11 mouse cellular contexts compared by ENCODE assay signal in the genomic region with DNA sequence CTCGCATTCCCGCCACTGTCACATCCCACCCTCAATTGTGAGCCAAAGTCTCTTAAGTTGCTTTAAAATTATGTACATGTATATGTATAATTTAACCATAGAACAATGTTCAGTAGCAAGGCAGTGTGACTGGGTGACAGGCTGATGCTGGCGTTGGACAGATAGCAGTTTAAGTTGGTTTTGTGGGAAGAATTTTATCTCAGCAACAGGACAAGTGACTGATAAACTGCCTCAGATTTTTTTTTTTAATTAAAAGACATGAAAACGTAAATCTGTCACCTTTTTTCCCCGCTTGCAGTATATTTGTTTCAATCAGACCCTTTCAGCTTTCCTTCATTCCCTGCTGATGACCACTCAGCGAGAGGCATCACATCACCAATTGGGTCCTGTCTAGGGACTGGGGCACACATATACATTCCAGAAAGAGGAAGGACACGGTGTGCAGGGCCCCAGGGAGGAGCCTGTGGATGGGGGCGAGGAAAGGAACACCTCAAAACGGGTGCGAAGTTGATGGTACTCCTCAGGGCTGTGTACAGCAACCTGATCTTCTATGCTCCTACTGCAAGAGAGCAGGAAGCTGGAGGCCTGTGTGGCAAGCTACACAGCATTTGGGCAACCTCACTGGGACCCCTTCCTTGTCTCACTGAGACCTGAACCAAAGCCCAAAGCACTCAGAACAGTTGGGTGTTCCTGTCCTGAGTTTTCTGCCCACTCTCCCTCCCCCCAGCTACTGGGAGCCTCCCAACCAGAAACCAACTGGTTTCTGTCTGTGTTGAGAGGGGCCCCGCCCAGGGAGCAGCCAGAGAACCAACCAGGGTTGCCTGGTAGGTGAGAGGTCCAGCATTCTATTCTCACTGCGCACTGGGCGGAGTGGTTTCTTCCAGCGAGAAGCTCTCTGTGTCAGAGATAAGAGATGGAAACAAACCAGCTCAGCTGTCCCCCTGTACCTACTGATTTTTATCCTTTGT. TPM values are rescaled to one million over a fixed set of nuclear protein-coding genes. Genes with fewer than 3 reads are reported as not detected.
DNase-seq lines count a peak whose midpoint lies in the region; ATAC-seq and TF ChIP-seq lines count a peak whose summit lies in the region.
"Had no signal": no experiment of that assay in that cellular context is flagged by ENCODE, and none has a peak within 500 bp of the region (broad histone marks: within the 10 kb centered on the region; RNA-seq: fewer than 3 reads in every experiment).

No protein-coding gene starts in this region.

- 47% methylated on average over 14 of the region's 14 CpGs for WGBS in heart, embryonic 14.5 days
- WGBS in hindbrain, embryonic 14.5 days, result 76% methylated on average over 14 of the region's 14 CpGs

- H3K4me1 ChIP-seq in heart, embryonic 14.5 days (ENCODE audit: control insufficient read depth in 2 of 2, insufficient read depth in 2 of 2, low read length in 2 of 2), result peaks cover 8 to 11% of the 10 kb centered on the region in 2 experiments; a peak in 3 of 4 replicates
- H3K4me1 ChIP-seq in hindbrain, embryonic 14.5 days (replicated peaks; ENCODE audit: control insufficient read depth, insufficient read depth, low read length), result peaks cover 9% of the 10 kb centered on the region; the same call in 1 of the 2 replicates

- H3K9me3 ChIP-seq in heart, embryonic 14.5 days (ENCODE audit: control insufficient read depth, low read length), result no peaks in the 10 kb centered on the region
- no peaks in the 10 kb centered on the region for H3K9me3 ChIP-seq in hindbrain, embryonic 14.5 days (ENCODE audit: control insufficient read depth, low read length)
- H3K9me3 ChIP-seq: embryonic facial prominence, embryonic 13.5 days; megakaryocyte, embryonic 14.5 days had no signal

- DNase-seq in adrenal gland, adult 2 months, result peak; percentile 42
- no peak for DNase-seq in adrenal gland, postnatal 4 days (ENCODE audit: low spot score in 2 of 2)
- DNase-seq in ES-CJ7 (ENCODE audit: low read depth, low spot score), result peak; percentile 58
- peak; percentile 41 for DNase-seq in lung, postnatal 14 days
- DNase-seq in layer of hippocampus, adult 2 months (ENCODE audit: low spot score in 2 of 2), result no peak
- DNase-seq in hindbrain, embryonic 14.5 days (ENCODE audit: low spot score), result no peak
- DNase-seq in cerebellum, adult 18-20 months, result no peak
- DNase-seq: layer of hippocampus, adult 9-11 months had no signal

- no peak overlapping the region for H3K9ac ChIP-seq in heart, embryonic 14.5 days (ENCODE audit: low read length)
- no peak overlapping the region for H3K9ac ChIP-seq in hindbrain, embryonic 14.5 days
- H3K9ac ChIP-seq: embryonic facial prominence, embryonic 13.5 days had no signal

- TF ChIP-seq CTCF in layer of hippocampus, adult 2 months (conservative IDR thresholded peaks at IDR 0.05), result no peak

- H3K4me2 ChIP-seq in heart, embryonic 14.5 days (ENCODE audit: low read length), result 0 out of 2 replicates have a peak overlapping the region, but pooled peaks have one; percentile 5
- no peak overlapping the region for H3K4me2 ChIP-seq in hindbrain, embryonic 14.5 days (replicated peaks)

- no peaks in the 10 kb centered on the region for H3K36me3 ChIP-seq in heart, embryonic 14.5 days (ENCODE audit: control insufficient read depth, insufficient read depth, low read length)
- H3K36me3 ChIP-seq in hindbrain, embryonic 14.5 days (replicated peaks; ENCODE audit: control insufficient read depth, insufficient read depth), result no peaks in the 10 kb centered on the region
- H3K36me3 ChIP-seq: embryonic facial prominence, embryonic 13.5 days had no signal

- no peak overlapping the region for H3K27ac ChIP-seq in heart, embryonic 14.5 days (replicated peaks in 1 of 2; ENCODE audit: control insufficient read depth in 1 of 2, insufficient read depth in 1 of 2, low read depth in 2 of 2, low read length in 2 of 2)
- no peak overlapping the region for H3K27ac ChIP-seq in layer of hippocampus, adult 2 months
- H3K27ac ChIP-seq in hindbrain, embryonic 14.5 days, result no peak overlapping the region
- H3K27ac ChIP-seq: embryonic facial prominence, embryonic 13.5 days had no signal

- H3K4me3 ChIP-seq in heart, embryonic 14.5 days (ENCODE audit: control insufficient read depth in 1 of 2, insufficient read depth in 1 of 2, low read depth in 1 of 2, low read length in 2 of 2), result no peak overlapping the region
- no peak overlapping the region for H3K4me3 ChIP-seq in layer of hippocampus, adult 2 months
- H3K4me3 ChIP-seq in hindbrain, embryonic 14.5 days (replicated peaks; ENCODE audit: low read length), result no peak overlapping the region

- no peaks in the 10 kb centered on the region for H3K27me3 ChIP-seq in heart, embryonic 14.5 days (ENCODE audit: control insufficient read depth, insufficient read depth, low read length)
- H3K27me3 ChIP-seq in hindbrain, embryonic 14.5 days (ENCODE audit: control insufficient read depth, insufficient read depth, low read length), result no peaks in the 10 kb centered on the region
- H3K27me3 ChIP-seq: embryonic facial prominence, embryonic 13.5 days had no signal

- ATAC-seq in heart, embryonic 14.5 days (ENCODE audit: insufficient number of reproducible peaks, insufficient read depth, low FRiP score, low read depth), result 0 out of 2 replicates have a peak, but pooled peaks have one; percentile 29
- ATAC-seq in hindbrain, embryonic 14.5 days (ENCODE audit: low FRiP score), result no peak

RNA-seq across cellular contexts. Expression of a gene that starts 15.1 kb away (rescaled TPM):
- total RNA-seq in adrenal gland, adult 2 months (2021), result 100 to 1,000 TPM in 1 of 2 experiments, 10 to 100 TPM in 1; 71.6 to 102 TPM
- 74.0 and 75.6 TPM in 2 replicates for polyA plus RNA-seq in adrenal gland, adult 2 months (2012; rRNA removed)
- 10 to 100 TPM; 60.3 to 65.8 TPM for total RNA-seq in adrenal gland, postnatal 4 days (2021)
- polyA plus RNA-seq in heart, embryonic 14.5 days (2014; fragmentation: Nextera tagmentation; extraction: Ambion mirVana), result 37.3 and 37.6 TPM in 2 replicates
- total RNA-seq in layer of hippocampus, adult 2 months (2021), result 10 to 100 TPM; 18.3 to 18.8 TPM
- polyA plus RNA-seq in hindbrain, embryonic 14.5 days (2014; fragmentation: Nextera tagmentation; extraction: Ambion mirVana), result 43.6 and 44.6 TPM in 2 replicates

RNA-seq across cellular contexts. Expression of a gene that starts 42.1 kb away (rescaled TPM):
- total RNA-seq in adrenal gland, adult 2 months (2021), result 100 to 1,000 TPM in 1 of 2 experiments, 10 to 100 TPM in 1; 90.4 to 137 TPM
- 14.7 and 17.6 TPM in 2 replicates for polyA plus RNA-seq in adrenal gland, adult 2 months (2012; rRNA removed)
- total RNA-seq in adrenal gland, postnatal 4 days (2021), result 10 to 100 TPM; 43.5 to 50.2 TPM
- polyA plus RNA-seq in heart, embryonic 14.5 days (2014; fragmentation: Nextera tagmentation; extraction: Ambion mirVana), result 21.6 and 23.8 TPM in 2 replicates
- 10 to 100 TPM; 17.5 to 18.8 TPM for total RNA-seq in layer of hippocampus, adult 2 months (2021)
- polyA plus RNA-seq in hindbrain, embryonic 14.5 days (2014; fragmentation: Nextera tagmentation; extraction: Ambion mirVana), result 25.5 and 29.9 TPM in 2 replicates

Comparison
In these comparisons a context has a peak if more than half of its experiments do, and no peak if none do; other contexts are left out.
1. DNase-seq: peak in adrenal gland, adult 2 months (single experiment), ES-CJ7 (single experiment) and lung, postnatal 14 days (single experiment); none in adrenal gland, postnatal 4 days (0 of 2), layer of hippocampus, adult 2 months (0 of 2), hindbrain, embryonic 14.5 days (single experiment) and cerebellum, adult 18-20 months (0 of 2).